ENCODE assay signal across 26 mouse cellular contexts in the genomic region with DNA sequence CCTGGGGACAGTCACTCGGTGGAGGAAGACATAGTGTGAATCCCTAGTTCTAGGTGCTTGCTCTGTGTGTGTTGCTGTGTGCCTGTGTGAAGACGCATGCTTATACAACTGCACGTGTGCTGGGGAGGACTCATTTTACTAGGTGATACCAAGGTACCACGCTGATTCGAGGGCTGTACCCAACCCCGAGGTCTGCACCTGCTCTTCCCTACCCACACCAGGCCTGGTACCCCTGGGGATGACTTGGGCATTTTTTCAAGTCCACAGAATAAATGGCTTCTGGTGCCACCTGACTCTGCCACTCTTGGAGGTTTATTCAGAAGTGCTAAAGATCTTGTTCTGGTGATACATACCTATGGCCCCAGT. TPM values are rescaled to one million over a fixed set of nuclear protein-coding genes. Genes with fewer than 3 reads are reported as not detected.
DNase-seq lines count a peak whose midpoint lies in the region; ATAC-seq and TF ChIP-seq lines count a peak whose summit lies in the region.
"Had no signal": no experiment of that assay in that cellular context is flagged by ENCODE, and none has a peak within 500 bp of the region (broad histone marks: within the 10 kb centered on the region; RNA-seq: fewer than 3 reads in every experiment).

No protein-coding gene starts in this region.

- no peak overlapping the region for H3K4me2 ChIP-seq in forebrain, embryonic 13.5 days
- no peak overlapping the region for H3K4me2 ChIP-seq in myocyte (ENCODE audit: low read depth)
- H3K4me2 ChIP-seq: embryonic facial prominence, embryonic 13.5 days; intestine, embryonic 15.5 days; limb, embryonic 12.5 days; liver, embryonic 11.5 days; midbrain, embryonic 15.5 days had no signal

- H3ac ChIP-seq in C2C12 (ENCODE audit: control insufficient read depth, insufficient read length, low read depth) (no peak overlapping the region), myocyte (ENCODE audit: control insufficient read depth, insufficient read length) (no peak overlapping the region)

- H3K79me2 ChIP-seq in C2C12 (ENCODE audit: control insufficient read depth, insufficient read depth) (no peaks in the 10 kb centered on the region), myocyte (ENCODE audit: control insufficient read depth, insufficient read depth) (no peaks in the 10 kb centered on the region)

- no peak for ATAC-seq in forebrain, embryonic 13.5 days
- ATAC-seq: intestine, embryonic 15.5 days; liver, postnatal 0 days; lung, postnatal 0 days; midbrain, embryonic 15.5 days; Patski had no signal

- 83% methylated on average over 6 of the region's 6 CpGs for WGBS in forebrain, embryonic 13.5 days
- 86% methylated on average over 6 of the region's 6 CpGs for WGBS in forebrain, embryonic 10.5 days

- peaks cover 42% of the 10 kb centered on the region for H3K4me1 ChIP-seq in forebrain, embryonic 13.5 days
- peaks cover 15% of the 10 kb centered on the region for H3K4me1 ChIP-seq in forebrain, embryonic 10.5 days

- H3K36me3 ChIP-seq in forebrain, embryonic 13.5 days (ENCODE audit: poor library complexity, severe bottlenecking), result peaks cover 24% of the 10 kb centered on the region
- no peaks in the 10 kb centered on the region for H3K36me3 ChIP-seq in forebrain, embryonic 10.5 days (replicated peaks)
- H3K36me3 ChIP-seq in C2C12 (ENCODE audit: control insufficient read depth, insufficient read depth), result peaks cover 61% of the 10 kb centered on the region
- H3K36me3 ChIP-seq in myocyte (ENCODE audit: control insufficient read depth, insufficient read depth), result peaks cover 29% of the 10 kb centered on the region
- H3K36me3 ChIP-seq: G1E; intestine, embryonic 15.5 days; midbrain, embryonic 15.5 days had no signal

- no peaks in the 10 kb centered on the region for H3K27me3 ChIP-seq in forebrain, embryonic 13.5 days
- no peaks in the 10 kb centered on the region for H3K27me3 ChIP-seq in forebrain, embryonic 10.5 days (ENCODE audit: poor library complexity, severe bottlenecking)
- H3K27me3 ChIP-seq in C2C12 (ENCODE audit: control insufficient read depth, insufficient read depth, insufficient read length) (no peaks in the 10 kb centered on the region), myocyte (ENCODE audit: control insufficient read depth, insufficient read depth, insufficient read length) (no peaks in the 10 kb centered on the region)
- H3K27me3 ChIP-seq: CH12.LX; embryonic facial prominence, embryonic 13.5 days; intestine, embryonic 15.5 days; limb, embryonic 12.5 days; midbrain, embryonic 15.5 days; Patski had no signal

- no peak for TF ChIP-seq POLR2A in myocyte (IDR thresholded peaks at IDR 0.05; ENCODE audit: insufficient read length, low read depth)

- intact Hi-C loops in heart, postnatal 25 days (cut with DNase I), result no loop called here

- peak overlapping the region; percentile 83 for H3K27ac ChIP-seq in forebrain, embryonic 13.5 days
- H3K27ac ChIP-seq in forebrain, embryonic 10.5 days, result no peak overlapping the region
- H3K27ac ChIP-seq in layer of hippocampus, adult 2 months, result peak overlapping the region; percentile 82
- H3K27ac ChIP-seq: heart, embryonic 10.5 days; intestine, embryonic 15.5 days; limb, embryonic 12.5 days had no signal

- no peaks in the 10 kb centered on the region for H3K79me3 ChIP-seq in C2C12 (ENCODE audit: low read depth)

- no peak for DNase-seq in forebrain, embryonic 10.5 days (ENCODE audit: extremely low spot score, low spot score)
- DNase-seq in layer of hippocampus, adult 2 months (ENCODE audit: low spot score in 2 of 2), result no peak
- DNase-seq in layer of hippocampus, adult 11-12 months (ENCODE audit: low spot score), result no peak
- DNase-seq in heart, postnatal 25 days (ENCODE audit: low spot score), result no peak
- DNase-seq: cerebellum, adult 11 months; cerebellum, postnatal 25 days; embryo, embryonic 11 days; kidney, adult 8-10 months; kidney, postnatal 10 days; liver, postnatal 0 days; thymus, postnatal 25 days had no signal

- no peaks in the 10 kb centered on the region for H3K9me3 ChIP-seq in forebrain, embryonic 13.5 days (replicated peaks)
- no peaks in the 10 kb centered on the region for H3K9me3 ChIP-seq in forebrain, embryonic 10.5 days
- H3K9me3 ChIP-seq: embryonic facial prominence, embryonic 13.5 days; heart, embryonic 10.5 days; intestine, embryonic 15.5 days; limb, embryonic 12.5 days; midbrain, embryonic 15.5 days had no signal

- H3K9ac ChIP-seq in forebrain, embryonic 13.5 days, result no peak overlapping the region
- H3K9ac ChIP-seq: intestine, embryonic 15.5 days; limb, embryonic 12.5 days; liver, postnatal 0 days; midbrain, embryonic 15.5 days had no signal

- TF ChIP-seq CTCF in layer of hippocampus, adult 2 months (conservative IDR thresholded peaks at IDR 0.05), result no peak
- no peak for TF ChIP-seq CTCF in C2C12 (IDR thresholded peaks at IDR 0.05; ENCODE audit: control insufficient read depth, insufficient read depth, insufficient read length)

- H3K4me3 ChIP-seq in forebrain, embryonic 13.5 days, result no peak overlapping the region
- H3K4me3 ChIP-seq in forebrain, embryonic 10.5 days, result no peak overlapping the region
- H3K4me3 ChIP-seq in layer of hippocampus, adult 2 months, result no peak overlapping the region
- H3K4me3 ChIP-seq in C2C12 (ENCODE audit: insufficient read depth, poor library complexity, severe bottlenecking), result no peak overlapping the region
- no peak overlapping the region for H3K4me3 ChIP-seq in myocyte
- H3K4me3 ChIP-seq: embryonic facial prominence, embryonic 13.5 days; erythroblast, embryonic 14.5 days; heart, embryonic 10.5 days; intestine, embryonic 15.5 days; limb, embryonic 12.5 days; midbrain, embryonic 15.5 days had no signal

TF ChIP-seq in C2C12, 6 proteins besides CTCF, POLR2A, EP300 and RAD21:
- TF ChIP-seq CEBPB (IDR thresholded peaks at IDR 0.05; ENCODE audit: low read depth) (no peak), MYOD1 (IDR thresholded peaks at IDR 0.05; ENCODE audit: control insufficient read depth, insufficient read length, low read depth) (peak; percentile 16), USF1 (IDR thresholded peaks at IDR 0.05; ENCODE audit: low read depth) (no peak), MAX (IDR thresholded peaks at IDR 0.05) (no peak), FOSL1 (IDR thresholded peaks at IDR 0.05; ENCODE audit: insufficient read depth, low read length, poor library complexity, severe bottlenecking) (no peak), MYOG (IDR thresholded peaks at IDR 0.05; ENCODE audit: control insufficient read depth, extremely low read depth, insufficient read length) (no peak)

TF ChIP-seq in myocyte, 11 proteins besides CTCF, POLR2A, EP300 and RAD21:
- TF ChIP-seq MAX (IDR thresholded peaks at IDR 0.05; ENCODE audit: low read depth) (no peak), MYOD1 (IDR thresholded peaks at IDR 0.05; ENCODE audit: control insufficient read depth in 1 of 3, insufficient read length in 2 of 3, low read depth in 2 of 3) (peak in 2 of 3 experiments; percentile 47 to 58), MYOG (IDR thresholded peaks at IDR 0.05; ENCODE audit: control insufficient read depth in 1 of 3, insufficient read depth in 1 of 3, insufficient read length in 2 of 3, low read depth in 2 of 3) (peak in 2 of 3 experiments; percentile 9), POLR2AphosphoS2 (IDR thresholded peaks at IDR 0.05; ENCODE audit: insufficient read length, low read depth) (peak; percentile 65)
TF ChIP-seq in myocyte: peak in this region for 3.

RNA-seq across cellular contexts. Expression of a gene that starts 24.2 kb away (rescaled TPM):
- polyA plus RNA-seq in forebrain, embryonic 13.5 days (2015; fragmentation: Nextera tagmentation; extraction: Ambion mirVana), result 1.8 and 3.7 TPM in 2 replicates
- polyA plus RNA-seq in forebrain, embryonic 10.5 days (2016; fragmentation: Nextera tagmentation; extraction: Ambion mirVana), result 0.77 and 1.0 TPM in 2 replicates
- total RNA-seq in layer of hippocampus, adult 2 months (2021), result 1 to 10 TPM; 1.4 to 1.5 TPM
- polyA plus RNA-seq in C2C12 (2012; fragmentation: generic; extraction: Trizol) (0.27 TPM), myocyte (2012; fragmentation: generic; extraction: Trizol) (1.00 TPM)
- total RNA-seq in heart, postnatal 25 days (2021), result under 1 TPM; 0.13 to 0.25 TPM
- total RNA-seq: G1E; hematopoietic stem cell, adult 5-6 weeks had no signal
- polyA plus RNA-seq: erythroblast, embryonic 14.5 days; G1E; liver, embryonic 11.5 days had no signal

RNA-seq across cellular contexts. Expression of a gene that starts 27.7 kb away (rescaled TPM):
- polyA plus RNA-seq in forebrain, embryonic 13.5 days (2015; fragmentation: Nextera tagmentation; extraction: Ambion mirVana), result 21.6 and 22.3 TPM in 2 replicates
- 8.6 and 9.5 TPM in 2 replicates for polyA plus RNA-seq in forebrain, embryonic 10.5 days (2016; fragmentation: Nextera tagmentation; extraction: Ambion mirVana)
- 10 to 100 TPM; 24.4 to 27.8 TPM for total RNA-seq in layer of hippocampus, adult 2 months (2021)
- polyA plus RNA-seq in C2C12 (2012; fragmentation: generic; extraction: Trizol) (20.1 TPM), myocyte (2012; fragmentation: generic; extraction: Trizol) (40.6 TPM)
- 1 to 10 TPM; 5.3 to 5.8 TPM for total RNA-seq in heart, postnatal 25 days (2021)

RNA-seq across cellular contexts. Expression of a gene that starts 34.7 kb away (rescaled TPM):
- 911 and 1,077 TPM in 2 replicates for polyA plus RNA-seq in forebrain, embryonic 13.5 days (2015; fragmentation: Nextera tagmentation; extraction: Ambion mirVana)
- polyA plus RNA-seq in forebrain, embryonic 10.5 days (2016; fragmentation: Nextera tagmentation; extraction: Ambion mirVana), result 1,134 and 1,162 TPM in 2 replicates
- total RNA-seq in layer of hippocampus, adult 2 months (2021), result 100 to 1,000 TPM; 905 to 943 TPM
- polyA plus RNA-seq in C2C12 (2012; fragmentation: generic; extraction: Trizol) (3,802 TPM), myocyte (2012; fragmentation: generic; extraction: Trizol) (3,783 TPM)
- 100 to 1,000 TPM; 532 to 566 TPM for total RNA-seq in heart, postnatal 25 days (2021)
